Mouse (Mus musculus) embryonic facial prominence, embryonic 14.5 days (tissue): ENCODE measurements around the gene Gria3. TPM values are rescaled to one million over a fixed set of nuclear protein-coding genes. Genes with fewer than 3 reads are reported as not detected.

Source experiments
- ATAC-seq: fragments of 200-750 bp; cut with Nextera tagmentation; 2 replicates; pipeline ENCODE4 v1.8.0; 2017; ENCODE audit warnings: low read depth, moderate number of reproducible peaks, moderate TSS enrichment
- DNase-seq: peaks from one replicate; pipeline ENCODE4 v3.0.0-alpha.2; 2015; ENCODE audit warnings: low spot score
- H3K27ac ChIP-seq: fragments of 300-500 bp; sonication (generic); replicated peaks from 2 replicates; pipeline ENCODE4 v1.5.1; 2014; ENCODE audit warnings: low read depth, mild to moderate bottlenecking, low read length, moderate library complexity
- H3K27me3 ChIP-seq: fragments of 300-500 bp; sonication (generic); replicated peaks from 2 replicates; pipeline ENCODE4 v1.6.1; 2014; ENCODE audit warnings: low read length; ENCODE audit not compliant: control insufficient read depth, insufficient read depth
- H3K36me3 ChIP-seq: fragments of 300-500 bp; sonication (generic); 2 replicates; pipeline ENCODE4 v1.6.1; 2014; ENCODE audit warnings: low read length, mixed read lengths; ENCODE audit not compliant: control insufficient read depth, insufficient read depth
- H3K4me1 ChIP-seq: fragments of 300-500 bp; sonication (generic); 2 replicates; pipeline ENCODE4 v1.6.1; 2014; ENCODE audit warnings: antibody characterized with exemption, low read length; ENCODE audit not compliant: control insufficient read depth, insufficient read depth
- H3K4me2 ChIP-seq: fragments of 300-500 bp; sonication (generic); 2 replicates; pipeline ENCODE4 v1.6.1; 2014; ENCODE audit warnings: low read depth, mild to moderate bottlenecking, low read length, moderate library complexity, mixed read lengths
- H3K4me3 ChIP-seq: fragments of 300-500 bp; sonication (generic); 2 replicates; pipeline ENCODE4 v1.5.1; 2014; ENCODE audit warnings: low read depth, mild to moderate bottlenecking, low read length
- H3K9ac ChIP-seq: fragments of 300-500 bp; sonication (generic); 2 replicates; pipeline ENCODE4 v1.6.1; 2014; ENCODE audit warnings: low read depth, mild to moderate bottlenecking, low read length, moderate library complexity, mixed read lengths
- H3K9me3 ChIP-seq: fragments of 300-500 bp; sonication (generic); 2 replicates; pipeline ENCODE4 v1.6.1; 2016; ENCODE audit warnings: low read length; ENCODE audit not compliant: control insufficient read depth
- WGBS: fragments of 180-500 bp; shearing (Covaris S2); extraction: QIAGEN DNeasy Blood & Tissue Kit; methylation state at CpG from one replicate; pipeline ENCODE4 v1.1.7; 2014; 5-methylcytosine and 5-hydroxymethylcytosine counted together
- polyA plus RNA-seq: library from polyadenylated mRNA; unstranded; fragments of >200 nt; fragmentation: Nextera tagmentation; extraction: Ambion mirVana; gene quantifications from 2 replicates; pipeline ENCODE4 v1.2.1, GENCODE M21; 2014

Gria3 gene
- polyA plus RNA-seq, result 9.4 and 10.6 TPM in 2 replicates

- H3K9me3 ChIP-seq, result no peaks in the 10 kb centered on the region
- peak within 1 kb of the TSS; percentile 47 for H3K4me3 ChIP-seq
- H3K4me2 ChIP-seq, result peak within 1 kb of the TSS; percentile 67
- H3K4me1 ChIP-seq, result no peaks in the 10 kb centered on the region
- H3K27me3 ChIP-seq, result no peaks in the 10 kb centered on the region
- DNase-seq (peak; percentile 26), ATAC-seq (peak; percentile 50)
- H3K27ac ChIP-seq, result peak within 1 kb of the TSS; percentile 28; the same call in 1 of the 2 replicates
- peak within 1 kb of the TSS; percentile 60 for H3K9ac ChIP-seq
- 11% methylated on average over 21 of the region's 21 CpGs for WGBS
- H3K36me3 ChIP-seq, result no peaks in the 10 kb centered on the region
Observed at GRCm38 (mm10) chrX:41400058-41400904, at the start of gene Gria3. Gene Gria3 (plus strand): TSS chrX:41400854.

DNA sequence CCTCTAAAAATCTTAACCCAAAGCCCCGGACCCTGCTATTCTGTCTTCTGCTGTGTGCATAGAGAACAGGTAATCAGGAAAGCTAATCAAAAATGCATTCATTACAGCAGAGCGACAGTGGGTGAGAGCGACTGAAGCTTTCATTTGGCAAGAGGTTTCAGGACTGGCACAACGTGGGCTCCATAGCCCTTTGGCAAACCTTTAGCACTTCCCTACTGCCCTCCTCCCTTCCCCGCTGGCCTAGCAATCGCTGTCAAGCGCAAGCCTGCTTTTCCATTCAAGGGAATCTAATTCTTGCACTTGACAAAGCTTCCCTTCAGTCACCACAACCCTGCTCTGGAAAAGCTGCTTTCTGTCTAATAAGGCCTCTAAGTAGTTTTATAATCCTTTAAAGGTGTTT, 13.6 kb upstream of the Gria3 start:
- no peak overlapping the region for H3K4me2 ChIP-seq
- no peak overlapping the region for H3K9ac ChIP-seq
- H3K27ac ChIP-seq, result no peak overlapping the region
- no peaks in the 10 kb centered on the region for H3K4me1 ChIP-seq
- WGBS, result 58% methylated on average over 7 of the region's 7 CpGs
- H3K4me3 ChIP-seq, result no peak overlapping the region
- H3K27me3 ChIP-seq, result no peaks in the 10 kb centered on the region; the same call in 1 of the 2 replicates
- no peaks in the 10 kb centered on the region for H3K9me3 ChIP-seq
- ATAC-seq (no peak), DNase-seq (no peak)
- H3K36me3 ChIP-seq, result no peaks in the 10 kb centered on the region

DNA sequence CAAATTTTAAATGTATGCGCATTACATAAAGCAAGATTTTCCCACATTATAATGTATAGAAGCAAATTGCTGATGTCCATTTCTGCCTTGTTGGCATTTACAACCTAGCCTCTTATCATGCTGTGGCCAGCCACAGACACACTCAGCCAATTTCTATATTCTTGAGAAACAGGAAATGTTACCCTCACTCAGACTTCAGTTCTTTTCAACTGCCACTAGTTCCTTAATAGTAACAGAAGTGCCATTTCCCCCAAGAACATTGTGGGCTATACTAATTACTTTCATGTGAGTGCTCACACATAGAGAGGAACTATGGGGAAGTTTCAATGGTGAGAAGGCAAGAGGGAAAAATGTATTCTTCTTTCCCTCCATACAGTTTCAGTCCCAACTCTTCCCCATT, 11.6 kb upstream of the Gria3 start:
- ATAC-seq, result no peak

DNA sequence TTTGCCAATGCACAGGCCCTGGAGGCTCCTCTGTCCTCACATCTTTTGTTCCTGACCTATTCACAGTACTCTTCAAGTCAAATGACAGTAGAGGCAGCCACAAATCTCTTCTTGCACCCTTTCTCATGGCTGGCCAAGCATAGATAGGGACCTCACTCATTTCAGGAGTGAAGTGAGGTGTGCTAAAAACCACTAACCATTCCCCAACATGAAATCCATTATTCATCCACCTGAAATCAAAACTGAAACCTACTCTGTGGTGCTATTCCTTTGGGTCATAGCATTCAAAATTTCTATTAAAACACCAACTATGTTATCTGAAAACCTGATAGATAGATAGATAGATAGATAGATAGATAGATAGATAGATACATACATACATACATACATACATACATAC, 2.2 kb upstream of the Gria3 start:
- no peaks in the 10 kb centered on the region for H3K36me3 ChIP-seq
- no peak for ATAC-seq
- no peaks in the 10 kb centered on the region for H3K27me3 ChIP-seq
- no peak for DNase-seq
- no peaks in the 10 kb centered on the region for H3K4me1 ChIP-seq
- no peak overlapping the region for H3K9ac ChIP-seq
- H3K4me2 ChIP-seq, result no peak overlapping the region
- H3K4me3 ChIP-seq, result no peak overlapping the region
- no peak overlapping the region for H3K27ac ChIP-seq
- no peaks in the 10 kb centered on the region for H3K9me3 ChIP-seq

More for the DNA sequence above, 11.6 kb upstream of the Gria3 start:
- Histone ChIP-seq H3K4me2 (no peak overlapping the region), H3K27me3 (no peaks in the 10 kb centered on the region; the same call in 1 of the 2 replicates), H3K4me1 (no peaks in the 10 kb centered on the region), H3K4me3 (no peak overlapping the region), H3K9me3 (no peaks in the 10 kb centered on the region), H3K27ac (no peak overlapping the region), H3K36me3 (no peaks in the 10 kb centered on the region), H3K9ac (no peak overlapping the region)
- 92% methylated on average over 1 of the region's 1 CpGs for WGBS
- no peak for DNase-seq

DNA sequence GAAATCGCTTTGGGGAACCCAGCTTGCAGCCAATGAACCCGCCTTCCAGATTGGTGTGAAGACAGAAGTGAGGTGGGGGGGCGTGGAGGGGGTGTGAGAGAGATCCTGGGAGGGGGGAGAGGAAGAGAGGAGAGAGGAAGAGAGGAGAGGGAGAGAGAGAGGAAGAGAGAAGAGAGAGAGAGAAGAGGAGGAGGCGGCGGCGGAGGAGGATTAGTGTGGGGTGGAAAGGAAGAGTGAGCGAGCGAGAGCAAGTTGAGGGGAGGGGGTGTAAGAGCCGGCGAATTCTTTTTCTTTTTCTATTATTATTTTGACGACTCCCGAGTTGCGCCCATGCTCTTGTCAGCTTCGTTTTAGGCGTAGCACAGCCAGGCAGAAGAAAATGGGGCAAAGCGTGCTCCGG, 532 bp downstream of the Gria3 start:
- DNase-seq, result no peak
- Histone ChIP-seq H3K4me3 (peak overlapping the region; percentile 47), H3K9ac (peak overlapping the region; percentile 60), H3K36me3 (no peaks in the 10 kb centered on the region), H3K4me1 (no peaks in the 10 kb centered on the region), H3K4me2 (peak overlapping the region; percentile 67), H3K27me3 (no peaks in the 10 kb centered on the region), H3K9me3 (no peaks in the 10 kb centered on the region), H3K27ac (no peak overlapping the region)
- 14% methylated on average over 15 of the region's 17 CpGs for WGBS
- 0 out of 2 replicates have a peak, but pooled peaks have one; percentile 26 for ATAC-seq

GRCm38 (mm10) chrX:41401590-41402240, 1.1 kb downstream of the Gria3 start:
- Histone ChIP-seq H3K4me3 (peak overlapping the region; percentile 47), H3K27ac (peak overlapping the region; percentile 28), H3K9me3 (no peaks in the 10 kb centered on the region), H3K36me3 (no peaks in the 10 kb centered on the region), H3K9ac (peak overlapping the region; percentile 60), H3K4me1 (no peaks in the 10 kb centered on the region), H3K4me2 (peak overlapping the region; percentile 67), H3K27me3 (no peaks in the 10 kb centered on the region)
- 15% methylated on average over 20 of the region's 20 CpGs for WGBS
- DNase-seq, result no peak
- ATAC-seq, result peak; percentile 32; the same call in 1 of the 2 replicates

- DNase-seq (peak; percentile 34), ATAC-seq (no peak)
- Histone ChIP-seq H3K27me3 (no peaks in the 10 kb centered on the region), H3K36me3 (no peaks in the 10 kb centered on the region), H3K27ac (no peak overlapping the region), H3K4me3 (peak overlapping the region; percentile 47), H3K9me3 (no peaks in the 10 kb centered on the region), H3K9ac (peak overlapping the region; percentile 60), H3K4me1 (no peaks in the 10 kb centered on the region), H3K4me2 (peak overlapping the region; percentile 67)
- WGBS, result 26% methylated on average over 6 of the region's 6 CpGs
Observed at GRCm38 (mm10) chrX:41402656-41403055, 2.0 kb downstream of the Gria3 start.

- no peaks in the 10 kb centered on the region for H3K4me1 ChIP-seq
- H3K4me2 ChIP-seq, result no peak overlapping the region
- H3K27ac ChIP-seq, result no peak overlapping the region
- H3K36me3 ChIP-seq, result no peaks in the 10 kb centered on the region
- ATAC-seq, result no peak; the same call in 1 of the 2 replicates
- no peak for DNase-seq
- H3K27me3 ChIP-seq, result no peaks in the 10 kb centered on the region
- H3K9ac ChIP-seq, result no peak overlapping the region
- 49% methylated on average over 9 of the region's 9 CpGs for WGBS
- H3K4me3 ChIP-seq, result no peak overlapping the region
- no peaks in the 10 kb centered on the region for H3K9me3 ChIP-seq
Observed at GRCm38 (mm10) chrX:41406288-41406687, 5.6 kb downstream of the Gria3 start.
